ENCODE assay signal across 20 mouse cellular contexts in genomic region chr14:76631181-76631580, GRCm38 (mm10).
DNase-seq lines count a peak whose midpoint lies in the region; ATAC-seq and TF ChIP-seq lines count a peak whose summit lies in the region.
"Had no signal": no experiment of that assay in that cellular context is flagged by ENCODE, and none has a peak within 500 bp of the region (broad histone marks: within the 10 kb centered on the region; RNA-seq: fewer than 3 reads in every experiment).

No protein-coding gene starts in this region.

- H3K36me3 ChIP-seq in hindbrain, embryonic 10.5 days, result no peaks in the 10 kb centered on the region
- H3K36me3 ChIP-seq in hindbrain, embryonic 16.5 days (ENCODE audit: control insufficient read depth, insufficient read depth, low read length), result no peaks in the 10 kb centered on the region
- H3K36me3 ChIP-seq in heart, adult 2 months (ENCODE audit: control insufficient read depth, insufficient read depth, low read length), result no peaks in the 10 kb centered on the region
- no peaks in the 10 kb centered on the region for H3K36me3 ChIP-seq in heart, embryonic 15.5 days
- H3K36me3 ChIP-seq in liver, postnatal 0 days (replicated peaks; ENCODE audit: insufficient read depth, low read length), result no peaks in the 10 kb centered on the region
- H3K36me3 ChIP-seq: hindbrain, embryonic 12.5 days; midbrain, embryonic 12.5 days; neural tube, embryonic 12.5 days had no signal

- no peaks in the 10 kb centered on the region for H3K9me3 ChIP-seq in hindbrain, embryonic 10.5 days
- H3K9me3 ChIP-seq in hindbrain, embryonic 16.5 days (ENCODE audit: control insufficient read depth, low read length), result no peaks in the 10 kb centered on the region
- no peaks in the 10 kb centered on the region for H3K9me3 ChIP-seq in heart, embryonic 15.5 days (replicated peaks)
- no peaks in the 10 kb centered on the region for H3K9me3 ChIP-seq in liver, postnatal 0 days (ENCODE audit: low read length)
- H3K9me3 ChIP-seq: hindbrain, embryonic 12.5 days; midbrain, embryonic 12.5 days; neural tube, embryonic 12.5 days had no signal

- peaks cover 34% of the 10 kb centered on the region for H3K4me1 ChIP-seq in hindbrain, embryonic 10.5 days (replicated peaks)
- H3K4me1 ChIP-seq in hindbrain, embryonic 16.5 days (ENCODE audit: control insufficient read depth, insufficient read depth, low read depth, low read length), result peaks cover 9% of the 10 kb centered on the region
- peaks cover 17% of the 10 kb centered on the region for H3K4me1 ChIP-seq in heart, adult 2 months (ENCODE audit: control insufficient read depth, insufficient read depth, low read length)
- H3K4me1 ChIP-seq in heart, embryonic 15.5 days (replicated peaks), result peaks cover 40% of the 10 kb centered on the region
- no peaks in the 10 kb centered on the region for H3K4me1 ChIP-seq in liver, postnatal 0 days (ENCODE audit: insufficient read depth)

- TF ChIP-seq POLR2A in heart, adult 2 months (IDR thresholded peaks at IDR 0.05; ENCODE audit: insufficient read depth, low read depth, low read length), result no peak

- H3K4me3 ChIP-seq in hindbrain, embryonic 10.5 days, result no peak overlapping the region
- H3K4me3 ChIP-seq in hindbrain, embryonic 16.5 days (ENCODE audit: low read length), result no peak overlapping the region
- H3K4me3 ChIP-seq in heart, adult 2 months, result no peak overlapping the region
- H3K4me3 ChIP-seq in heart, embryonic 15.5 days, result no peak overlapping the region
- no peak overlapping the region for H3K4me3 ChIP-seq in liver, postnatal 0 days (ENCODE audit: low read depth, low read length)
- H3K4me3 ChIP-seq: erythroblast, embryonic 14.5 days; hindbrain, embryonic 12.5 days; midbrain, embryonic 12.5 days; neural tube, embryonic 12.5 days had no signal

- H3K9ac ChIP-seq in hindbrain, embryonic 16.5 days (ENCODE audit: low read depth, low read length), result no peak overlapping the region
- no peak overlapping the region for H3K9ac ChIP-seq in heart, adult 2 months (ENCODE audit: low read depth, low read length)
- no peak overlapping the region for H3K9ac ChIP-seq in heart, embryonic 15.5 days
- no peak overlapping the region for H3K9ac ChIP-seq in liver, postnatal 0 days (replicated peaks)
- H3K9ac ChIP-seq: hindbrain, embryonic 12.5 days; liver, embryonic 14.5 days; midbrain, embryonic 12.5 days; neural tube, embryonic 12.5 days had no signal

- H3K27me3 ChIP-seq in hindbrain, embryonic 10.5 days (ENCODE audit: insufficient read depth, poor library complexity, severe bottlenecking), result no peaks in the 10 kb centered on the region
- H3K27me3 ChIP-seq in hindbrain, embryonic 16.5 days (replicated peaks; ENCODE audit: control insufficient read depth, insufficient read depth, low read length), result no peaks in the 10 kb centered on the region
- no peaks in the 10 kb centered on the region for H3K27me3 ChIP-seq in heart, adult 2 months (ENCODE audit: control insufficient read depth, insufficient read depth, low read length)
- no peaks in the 10 kb centered on the region for H3K27me3 ChIP-seq in heart, embryonic 15.5 days
- H3K27me3 ChIP-seq in liver, postnatal 0 days (ENCODE audit: insufficient read depth, low read length), result 0 out of 2 replicates have a peak, but pooled peaks cover 2% of the 10 kb centered on the region
- H3K27me3 ChIP-seq: hindbrain, embryonic 12.5 days; midbrain, embryonic 12.5 days; neural tube, embryonic 12.5 days had no signal

- H3K79me2 ChIP-seq in heart, adult 2 months (replicated peaks; ENCODE audit: control insufficient read depth, insufficient read depth, low read length), result no peaks in the 10 kb centered on the region

- intact Hi-C loops in heart, adult 2 months (cut with DNase I), result loop anchor here (5.0 kb wide), 4 partner anchors 41 to 246 kb away; no protein-coding TSS in a partner anchor

- 0 out of 2 replicates have a peak, but pooled peaks have one; percentile 35 for TF ChIP-seq EP300 in heart, adult 2 months (IDR thresholded peaks at IDR 0.05; ENCODE audit: insufficient read depth, low read depth, low read length)
- no peak for TF ChIP-seq EP300 in liver, postnatal 0 days (IDR thresholded peaks at IDR 0.05; ENCODE audit: low read depth)

- DNase-seq in hindbrain, embryonic 10.5 days (ENCODE audit: low spot score), result no peak
- DNase-seq in heart, adult 2 months, result peak; percentile 40 to 61
- no peak for DNase-seq in liver, postnatal 0 days
- no peak for DNase-seq in layer of hippocampus, adult 9-11 months
- DNase-seq in frontal cortex, postnatal 36 days (ENCODE audit: low spot score in 2 of 2), result no peak
- DNase-seq: cerebellum, adult 8-10 months; kidney, adult 2 months; kidney, postnatal 10 days; spleen, adult 18-20 months had no signal

- 0 out of 2 replicates have a peak overlapping the region, but pooled peaks have one; percentile 16 for H3K27ac ChIP-seq in hindbrain, embryonic 10.5 days
- H3K27ac ChIP-seq in hindbrain, embryonic 16.5 days (ENCODE audit: low read depth, low read length), result no peak overlapping the region
- H3K27ac ChIP-seq in heart, adult 2 months, result peak overlapping the region; percentile 47
- peak overlapping the region; percentile 24; the same call in 1 of the 2 replicates for H3K27ac ChIP-seq in heart, embryonic 15.5 days
- no peak overlapping the region for H3K27ac ChIP-seq in liver, postnatal 0 days (ENCODE audit: low read depth)
- H3K27ac ChIP-seq: hindbrain, embryonic 12.5 days; liver, embryonic 14.5 days; midbrain, embryonic 12.5 days; neural tube, embryonic 12.5 days had no signal

- TF ChIP-seq CTCF in heart, adult 2 months (IDR thresholded peaks at IDR 0.05), result no peak
- TF ChIP-seq CTCF in liver, postnatal 0 days (IDR thresholded peaks at IDR 0.05; ENCODE audit: low read depth), result no peak

- no peak overlapping the region for H3K4me2 ChIP-seq in hindbrain, embryonic 16.5 days (ENCODE audit: low read length)
- H3K4me2 ChIP-seq in heart, embryonic 15.5 days, result no peak overlapping the region
- no peak overlapping the region for H3K4me2 ChIP-seq in liver, postnatal 0 days (ENCODE audit: low read depth, low read length)
- H3K4me2 ChIP-seq: hindbrain, embryonic 12.5 days; midbrain, embryonic 12.5 days; neural tube, embryonic 12.5 days had no signal

- 77% methylated on average over 4 of the region's 4 CpGs for WGBS in hindbrain, embryonic 10.5 days
- WGBS in hindbrain, embryonic 16.5 days, result 66% methylated on average over 4 of the region's 4 CpGs
- WGBS in heart, adult 2 months, result 11% methylated on average over 4 of the region's 4 CpGs
- 37% methylated on average over 4 of the region's 4 CpGs for WGBS in heart, embryonic 15.5 days
- WGBS in liver, postnatal 0 days (ENCODE audit: insufficient replicate concordance), result 79% methylated on average over 4 of the region's 4 CpGs

- no peak for ATAC-seq in hindbrain, embryonic 16.5 days
- ATAC-seq in heart, embryonic 15.5 days (replicated peaks; ENCODE audit: insufficient number of reproducible peaks, insufficient read depth, low FRiP score, low read depth), result peak; percentile 27; the same call in 1 of the 2 replicates
- ATAC-seq in liver, postnatal 0 days, result no peak
- ATAC-seq: activated CD4-positive, CD25-positive, alpha-beta regulatory T cell, adult 4 months; forebrain, embryonic 14.5 days; inflammation-experienced regulatory T-cells, adult 6 months; lung, postnatal 0 days had no signal

Comparison
In these comparisons a context has a peak if more than half of its experiments do, and no peak if none do; other contexts are left out.
1. H3K27ac ChIP-seq: peak in hindbrain, embryonic 10.5 days (single experiment), heart, adult 2 months (single experiment) and heart, embryonic 15.5 days (single experiment); none in hindbrain, embryonic 16.5 days (single experiment) and liver, postnatal 0 days (single experiment).
2. DNase-seq: peak in heart, adult 2 months (2 of 2); none in hindbrain, embryonic 10.5 days (single experiment), liver, postnatal 0 days (single experiment), layer of hippocampus, adult 9-11 months (single experiment) and frontal cortex, postnatal 36 days (0 of 2).